Mouse (Mus musculus) WW6 (cell line): Measurements from ENCODE around the gene Cul9.
"Not testable (repeated sequence)": the region's sequence is repeated elsewhere in the genome, so short reads cannot be mapped to it uniquely, and the experiment has no call there.

Experiments
- DNase-seq: peaks from one replicate; pipeline ENCODE4 v3.0.0-alpha.2; 2013; ENCODE audit warnings: low read depth, low spot score

Gene Cul9

GRCm38 (mm10) chr17:46545813-46546564, at the start of gene Cul9:
Gene Cul9 (minus strand): TSS chr17:46546388.
- no peak for DNase-seq

GRCm38 (mm10) chr17:46595336-46595735, 49.1 kb upstream of the Cul9 start:
- no peak for DNase-seq

- DNase-seq, result no peak
These were observed 48.4 kb upstream of the Cul9 start for GRCm38 (mm10) chr17:46594606-46595005.

- no peak for DNase-seq
These were observed 46.9 kb upstream of the Cul9 start for GRCm38 (mm10) chr17:46593124-46593523.

- no peak for DNase-seq
These were observed 45.2 kb upstream of the Cul9 start for GRCm38 (mm10) chr17:46591406-46591805.

GRCm38 (mm10) chr17:46590439-46590838, 44.3 kb upstream of the Cul9 start:
- DNase-seq, result no peak

GRCm38 (mm10) chr17:46589635-46590314, 43.6 kb upstream of the Cul9 start:
- DNase-seq, result no peak

GRCm38 (mm10) chr17:46588913-46589312, 42.7 kb upstream of the Cul9 start:
- DNase-seq, result no peak

- DNase-seq, result no peak
These were observed 42.0 kb upstream of the Cul9 start for GRCm38 (mm10) chr17:46588173-46588572.

GRCm38 (mm10) chr17:46586327-46586726, 40.1 kb upstream of the Cul9 start:
- DNase-seq, result no peak

GRCm38 (mm10) chr17:46578650-46579049, 32.5 kb upstream of the Cul9 start:
- DNase-seq, result no peak

GRCm38 (mm10) chr17:46576070-46576469, 29.9 kb upstream of the Cul9 start:
- no peak for DNase-seq

GRCm38 (mm10) chr17:46574535-46574934, 28.3 kb upstream of the Cul9 start:
- DNase-seq, result no peak

- DNase-seq, result no peak
These were observed 24.8 kb upstream of the Cul9 start for GRCm38 (mm10) chr17:46571005-46571404.

- no peak for DNase-seq
These were observed 13.0 kb upstream of the Cul9 start for GRCm38 (mm10) chr17:46559146-46559545.

- no peak for DNase-seq
These were observed 12.0 kb upstream of the Cul9 start for GRCm38 (mm10) chr17:46558151-46558550.

GRCm38 (mm10) chr17:46557321-46557720, 11.1 kb upstream of the Cul9 start:
- DNase-seq, result not testable (repeated sequence)

- DNase-seq, result no peak
These were observed 10.4 kb upstream of the Cul9 start for GRCm38 (mm10) chr17:46556584-46556945.

GRCm38 (mm10) chr17:46555673-46556583, 9.7 kb upstream of the Cul9 start, which contains the start of gene Srf:
Gene Srf (minus strand): TSS chr17:46556175.
- peak; percentile 86 for DNase-seq

- DNase-seq, result no peak
These were observed 8.9 kb upstream of the Cul9 start for GRCm38 (mm10) chr17:46554977-46555672.

- DNase-seq, result no peak
These were observed 8.4 kb upstream of the Cul9 start for GRCm38 (mm10) chr17:46554646-46554976.

GRCm38 (mm10) chr17:46553926-46554325, 7.7 kb upstream of the Cul9 start:
- DNase-seq, result no peak
